Mouse (Mus musculus) forebrain, embryonic 16.5 days (tissue): ENCODE results near the gene Apoc3. TPM values are rescaled to one million over a fixed set of nuclear protein-coding genes. Genes with fewer than 3 reads are reported as not detected.

Source experiments
- ATAC-seq: fragments of 200-750 bp; cut with Nextera tagmentation; 2 replicates; pipeline ENCODE4 v1.8.0; 2017; ENCODE audit warnings: mild to moderate bottlenecking, moderate library complexity
- H3K27ac ChIP-seq: fragments of 300-500 bp; sonication (generic); 2 replicates; pipeline ENCODE4 v1.5.1; 2014; ENCODE audit warnings: low read length, control low read depth
- H3K27me3 ChIP-seq: fragments of 300-500 bp; sonication (generic); replicated peaks from 2 replicates; pipeline ENCODE4 v1.6.1; 2014; ENCODE audit warnings: low read length; ENCODE audit not compliant: control insufficient read depth, insufficient read depth
- H3K36me3 ChIP-seq: fragments of 300-500 bp; sonication (generic); 2 replicates; pipeline ENCODE4 v1.6.1; 2014; ENCODE audit not compliant: control insufficient read depth, insufficient read depth
- H3K4me1 ChIP-seq: fragments of 300-500 bp; sonication (generic); replicated peaks from 2 replicates; pipeline ENCODE4 v1.6.1; 2014; ENCODE audit warnings: low read length; ENCODE audit not compliant: control insufficient read depth, insufficient read depth
- H3K4me2 ChIP-seq: fragments of 300-500 bp; sonication (generic); 2 replicates; pipeline ENCODE4 v1.6.1; 2014; ENCODE audit warnings: mild to moderate bottlenecking, low read length, control low read depth
- H3K4me3 ChIP-seq: fragments of 300-500 bp; sonication (generic); replicated peaks from 2 replicates; pipeline ENCODE4 v1.5.1; 2014; ENCODE audit warnings: mild to moderate bottlenecking, low read length, control low read depth
- H3K9ac ChIP-seq: fragments of 300-500 bp; sonication (generic); replicated peaks from 2 replicates; pipeline ENCODE4 v1.6.1; 2014; ENCODE audit warnings: low read depth, low read length, control low read depth
- H3K9me3 ChIP-seq: fragments of 300-500 bp; sonication (generic); 2 replicates; pipeline ENCODE4 v1.6.1; 2016; ENCODE audit warnings: low read length; ENCODE audit not compliant: control insufficient read depth
- WGBS: fragments of 180-500 bp; shearing (Covaris S2); extraction: QIAGEN DNeasy Blood & Tissue Kit; methylation state at CpG from one replicate; pipeline ENCODE4 v1.1.7; 2014; 5-methylcytosine and 5-hydroxymethylcytosine counted together
- polyA plus RNA-seq: library from polyadenylated mRNA; unstranded; fragments of >200 nt; fragmentation: Nextera tagmentation; extraction: Ambion mirVana; gene quantifications from 2 replicates; pipeline ENCODE4 v1.2.1, GENCODE M21; 2015

The Apoc3 gene
- polyA plus RNA-seq, 1 experiment from 2014 or later: not detected

GRCm38 (mm10) chr9:46224101-46224500 is 11.3 kb downstream of the Apoc3 start:
- Histone ChIP-seq H3K4me2 (no peak overlapping the region), H3K9ac (no peak overlapping the region), H3K27ac (no peak overlapping the region), H3K36me3 (peaks cover 14% of the 10 kb centered on the region), H3K27me3 (0 out of 2 replicates have a peak, but pooled peaks cover 2% of the 10 kb centered on the region), H3K9me3 (no peaks in the 10 kb centered on the region), H3K4me1 (no peaks in the 10 kb centered on the region), H3K4me3 (no peak overlapping the region)
- no peak for ATAC-seq
- WGBS: 91% methylated on average over 3 of the region's 3 CpGs

GRCm38 (mm10) chr9:46223090-46223489 is 12.3 kb downstream of the Apoc3 start:
- 84% methylated on average over 6 of the region's 6 CpGs for WGBS
- Histone ChIP-seq H3K4me3 (no peak overlapping the region), H3K4me1 (no peaks in the 10 kb centered on the region), H3K36me3 (peaks cover 14% of the 10 kb centered on the region), H3K9ac (no peak overlapping the region), H3K4me2 (no peak overlapping the region), H3K27ac (no peak overlapping the region), H3K9me3 (no peaks in the 10 kb centered on the region), H3K27me3 (no peaks in the 10 kb centered on the region)
- no peak for ATAC-seq

GRCm38 (mm10) chr9:46218176-46218575 is 17.3 kb downstream of the Apoc3 start:
- Histone ChIP-seq H3K4me1 (no peaks in the 10 kb centered on the region), H3K4me2 (no peak overlapping the region), H3K9ac (no peak overlapping the region), H3K27me3 (no peaks in the 10 kb centered on the region), H3K4me3 (no peak overlapping the region), H3K27ac (no peak overlapping the region), H3K9me3 (no peaks in the 10 kb centered on the region), H3K36me3 (peaks cover 14% of the 10 kb centered on the region)
- 84% methylated on average over 9 of the region's 9 CpGs for WGBS
- ATAC-seq: no peak

GRCm38 (mm10) chr9:46216744-46217470 is 18.5 kb downstream of the Apoc3 start:
- no peaks in the 10 kb centered on the region for H3K4me1 ChIP-seq
- no peak overlapping the region for H3K9ac ChIP-seq
- no peaks in the 10 kb centered on the region for H3K27me3 ChIP-seq
- no peaks in the 10 kb centered on the region for H3K9me3 ChIP-seq
- H3K36me3 ChIP-seq: peaks cover 9% of the 10 kb centered on the region
- H3K4me2 ChIP-seq: no peak overlapping the region
- no peak for ATAC-seq
- 95% methylated on average over 13 of the region's 13 CpGs for WGBS
- no peak overlapping the region for H3K4me3 ChIP-seq
- H3K27ac ChIP-seq: no peak overlapping the region

- H3K36me3 ChIP-seq: peaks cover 3% of the 10 kb centered on the region; the same call in 1 of the 2 replicates
- no peak overlapping the region for H3K4me2 ChIP-seq
- no peak for ATAC-seq
- 90% methylated on average over 11 of the region's 11 CpGs for WGBS
- H3K9me3 ChIP-seq: no peaks in the 10 kb centered on the region
- no peak overlapping the region for H3K9ac ChIP-seq
- no peak overlapping the region for H3K4me3 ChIP-seq
- H3K27ac ChIP-seq: no peak overlapping the region
- no peaks in the 10 kb centered on the region for H3K27me3 ChIP-seq
- H3K4me1 ChIP-seq: no peaks in the 10 kb centered on the region
Measured at GRCm38 (mm10) chr9:46215338-46216322, 19.8 kb downstream of the Apoc3 start.

GRCm38 (mm10) chr9:46214946-46215337 is 20.5 kb downstream of the Apoc3 start:
- H3K4me3 ChIP-seq: no peak overlapping the region
- H3K36me3 ChIP-seq: no peaks in the 10 kb centered on the region
- H3K9me3 ChIP-seq: no peaks in the 10 kb centered on the region
- no peak overlapping the region for H3K4me2 ChIP-seq
- no peaks in the 10 kb centered on the region for H3K27me3 ChIP-seq
- H3K4me1 ChIP-seq: no peaks in the 10 kb centered on the region
- 97% methylated on average over 10 of the region's 10 CpGs for WGBS
- no peak overlapping the region for H3K9ac ChIP-seq
- H3K27ac ChIP-seq: no peak overlapping the region
- no peak for ATAC-seq

- ATAC-seq: no peak
- H3K4me1 ChIP-seq: no peaks in the 10 kb centered on the region
- no peak overlapping the region for H3K27ac ChIP-seq
- H3K4me3 ChIP-seq: no peak overlapping the region
- no peaks in the 10 kb centered on the region for H3K27me3 ChIP-seq
- no peaks in the 10 kb centered on the region for H3K9me3 ChIP-seq
- no peak overlapping the region for H3K9ac ChIP-seq
- H3K4me2 ChIP-seq: no peak overlapping the region
- H3K36me3 ChIP-seq: no peaks in the 10 kb centered on the region
- 96% methylated on average over 4 of the region's 4 CpGs for WGBS
Measured at GRCm38 (mm10) chr9:46214276-46214675, 21.2 kb downstream of the Apoc3 start.

GRCm38 (mm10) chr9:46210473-46210872 is 25.0 kb downstream of the Apoc3 start:
- WGBS: 95% methylated on average over 12 of the region's 12 CpGs
- Histone ChIP-seq H3K27me3 (no peaks in the 10 kb centered on the region), H3K9ac (no peak overlapping the region), H3K36me3 (no peaks in the 10 kb centered on the region), H3K9me3 (no peaks in the 10 kb centered on the region), H3K27ac (no peak overlapping the region), H3K4me3 (no peak overlapping the region), H3K4me1 (no peaks in the 10 kb centered on the region), H3K4me2 (no peak overlapping the region)
- ATAC-seq: no peak

GRCm38 (mm10) chr9:46208401-46208974 is 26.9 kb downstream of the Apoc3 start:
- ATAC-seq: no peak
- no peak overlapping the region for H3K27ac ChIP-seq
- H3K27me3 ChIP-seq: no peaks in the 10 kb centered on the region
- no peak overlapping the region for H3K4me2 ChIP-seq
- no peak overlapping the region for H3K9ac ChIP-seq
- H3K4me3 ChIP-seq: no peak overlapping the region
- H3K4me1 ChIP-seq: no peaks in the 10 kb centered on the region
- H3K36me3 ChIP-seq: peaks cover 4% of the 10 kb centered on the region; the same call in 1 of the 2 replicates
- H3K9me3 ChIP-seq: no peaks in the 10 kb centered on the region
- WGBS: 88% methylated on average over 13 of the region's 13 CpGs
